Mouse (Mus musculus): ENCODE measurements around the gene Zfp704.
"Not testable (repeated sequence)": the region's sequence is repeated elsewhere in the genome, so short reads cannot be mapped to it uniquely, and the experiment has no call there.

Zfp704 gene

DNA sequence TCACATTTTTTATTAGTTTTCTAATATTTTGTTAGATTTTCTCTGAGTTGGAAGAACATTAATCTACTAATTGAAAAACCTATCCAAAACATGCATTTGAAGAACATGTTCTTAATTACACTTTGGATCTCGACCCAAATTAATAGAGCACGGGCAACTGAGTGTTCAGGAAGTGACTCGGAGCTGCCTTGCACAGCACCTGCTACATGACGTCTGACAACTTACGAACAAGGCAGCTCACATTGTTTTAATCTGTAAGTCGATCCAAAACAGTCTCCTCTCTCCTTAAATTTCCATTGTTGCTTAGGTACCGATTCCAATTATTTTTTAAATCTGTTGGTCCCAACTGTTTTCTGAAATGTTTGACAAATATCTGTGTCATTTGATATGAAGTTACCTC is 15.4 kb downstream of the Zfp704 start:
- DNase-seq: no peak

- DNase-seq: peak; percentile 40
These were observed 16.1 kb downstream of the Zfp704 start for GRCm38 (mm10) chr3:9593832-9594231.

- DNase-seq: no peak
These were observed 18.3 kb downstream of the Zfp704 start for GRCm38 (mm10) chr3:9591416-9592110.

GRCm38 (mm10) chr3:9588635-9589034 is 21.2 kb downstream of the Zfp704 start:
- DNase-seq: no peak

DNA sequence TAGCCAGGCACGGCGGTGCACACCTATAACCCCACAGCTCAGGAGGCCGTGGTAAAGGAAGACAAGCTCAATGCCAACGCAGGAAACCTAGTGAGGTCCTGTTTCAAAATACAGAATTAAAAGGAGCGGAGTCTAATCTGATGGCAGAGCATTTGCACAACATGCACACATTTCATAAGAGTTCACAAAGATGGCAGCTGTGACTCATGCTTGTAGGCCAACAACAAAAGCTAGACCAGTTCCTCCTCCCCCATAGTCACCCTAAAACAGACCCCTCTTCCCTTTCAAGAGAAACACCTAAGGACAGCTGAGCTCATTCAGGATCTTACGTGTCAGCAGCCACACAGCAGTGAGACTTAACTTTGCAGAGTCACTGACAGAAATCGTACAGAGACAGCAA is 22.6 kb downstream of the Zfp704 start:
- no peak for DNase-seq

GRCm38 (mm10) chr3:9583516-9583915 is 26.4 kb downstream of the Zfp704 start:
- DNase-seq: no peak

DNA sequence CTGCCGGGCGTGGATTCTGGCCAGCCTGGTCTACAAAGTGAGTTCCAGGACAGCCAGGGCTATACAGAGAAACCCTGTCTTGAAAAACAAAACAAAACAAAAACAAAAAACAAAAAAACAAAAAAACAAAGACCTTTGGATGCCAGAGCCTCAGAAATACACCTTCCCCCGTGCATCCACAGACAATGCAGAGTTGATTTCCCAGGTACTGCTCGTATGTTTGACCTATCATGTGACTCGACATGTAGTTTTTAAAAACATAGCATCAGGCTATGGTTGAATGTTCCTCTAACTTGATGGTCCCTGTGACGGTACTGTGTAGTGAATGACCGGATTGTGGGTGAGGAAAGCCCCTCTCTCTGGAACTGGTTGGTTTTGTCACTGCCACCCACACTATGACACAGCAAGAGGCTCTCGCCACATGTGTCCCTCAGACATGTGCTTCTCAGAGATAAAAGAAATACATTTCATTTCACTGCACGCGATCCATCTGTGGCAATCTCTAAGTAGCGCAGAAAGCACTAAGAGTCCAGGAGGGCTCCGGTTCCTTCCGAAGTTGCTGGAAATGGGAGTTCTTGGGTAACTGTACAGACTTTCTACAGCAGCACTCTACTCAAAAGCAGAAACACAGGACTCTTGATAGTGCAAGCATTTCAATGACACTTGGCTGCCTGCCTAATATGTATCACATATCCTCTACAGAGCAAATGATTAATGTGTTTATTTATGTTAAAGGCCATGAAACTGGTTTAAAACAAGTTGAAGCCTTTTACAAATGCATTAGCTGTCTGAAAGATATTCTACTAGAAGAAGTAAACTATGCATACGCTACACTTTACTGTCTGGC is 28.7 kb downstream of the Zfp704 start:
- DNase-seq: no peak

- DNase-seq: no peak
These were observed 29.8 kb downstream of the Zfp704 start for GRCm38 (mm10) chr3:9580102-9580501.

DNA sequence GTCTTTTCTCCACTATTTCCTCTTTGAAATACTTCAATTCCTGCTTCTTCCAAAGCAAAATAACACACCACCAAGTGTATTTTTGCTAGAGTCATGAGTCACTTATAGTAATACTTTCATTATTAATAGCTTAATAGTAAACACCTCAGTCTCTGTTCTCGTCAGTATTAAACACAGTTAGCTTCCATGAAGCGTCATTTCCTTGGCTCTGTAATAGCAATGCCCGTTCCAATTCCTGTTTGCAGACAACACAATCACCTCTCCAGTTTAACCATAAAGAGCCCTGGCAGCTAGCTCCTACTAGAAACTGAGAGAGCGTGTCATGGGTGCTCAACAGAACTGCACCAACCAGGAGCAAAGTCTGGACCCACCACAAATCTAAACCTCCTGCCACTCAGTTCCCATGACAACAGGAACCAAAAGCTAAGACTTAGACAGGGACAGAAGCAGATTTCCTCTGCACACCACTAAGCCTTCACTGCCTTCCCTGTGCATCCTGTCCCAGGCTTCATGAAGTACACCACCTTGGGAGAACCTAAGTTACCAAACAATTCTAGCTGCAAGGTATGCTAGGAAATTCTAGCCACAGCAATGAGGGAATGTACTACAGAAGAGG is 30.7 kb downstream of the Zfp704 start:
- DNase-seq: no peak

DNA sequence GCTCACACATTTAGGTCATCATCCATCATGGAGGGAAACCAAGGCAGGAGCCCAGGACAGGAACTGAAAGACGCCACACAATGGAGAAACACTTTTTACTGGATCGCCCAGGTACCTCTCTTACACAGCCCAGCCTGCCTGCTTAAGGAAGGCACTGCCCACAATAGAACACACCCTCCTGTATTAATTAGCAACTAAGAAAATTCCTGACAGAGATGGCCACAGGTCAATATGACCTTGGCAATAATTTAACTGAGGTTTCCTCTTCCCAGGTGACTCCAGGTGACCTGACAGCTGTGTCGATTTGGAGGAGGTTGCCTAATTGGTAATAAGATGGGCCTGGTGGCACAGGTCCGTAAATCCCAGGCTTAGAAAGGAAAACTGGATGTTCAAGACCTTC is 33.0 kb downstream of the Zfp704 start:
- peak; percentile 30 for DNase-seq

DNA sequence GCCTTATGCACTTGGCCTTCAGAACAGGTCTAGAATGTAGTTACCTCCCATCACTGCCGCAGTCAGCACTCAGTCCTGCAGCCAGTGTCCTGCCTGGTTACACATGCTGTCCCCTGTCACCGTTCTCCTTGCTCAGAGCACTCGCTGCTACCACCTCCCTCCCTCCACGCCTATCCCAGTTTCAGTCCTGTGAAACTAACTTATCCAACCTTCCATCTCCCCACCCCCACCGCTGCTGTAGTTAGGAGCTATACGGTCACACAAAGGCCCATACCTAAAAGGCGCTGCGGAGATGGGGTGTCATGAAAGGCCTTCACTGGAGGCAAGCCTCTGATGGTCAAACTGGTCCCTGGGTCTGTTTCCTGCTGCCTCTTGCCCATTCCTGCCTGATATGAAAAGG is 35.6 kb downstream of the Zfp704 start:
- no peak for DNase-seq

GRCm38 (mm10) chr3:9573581-9573980 is 36.3 kb downstream of the Zfp704 start:
- DNase-seq: peak; percentile 80

DNA sequence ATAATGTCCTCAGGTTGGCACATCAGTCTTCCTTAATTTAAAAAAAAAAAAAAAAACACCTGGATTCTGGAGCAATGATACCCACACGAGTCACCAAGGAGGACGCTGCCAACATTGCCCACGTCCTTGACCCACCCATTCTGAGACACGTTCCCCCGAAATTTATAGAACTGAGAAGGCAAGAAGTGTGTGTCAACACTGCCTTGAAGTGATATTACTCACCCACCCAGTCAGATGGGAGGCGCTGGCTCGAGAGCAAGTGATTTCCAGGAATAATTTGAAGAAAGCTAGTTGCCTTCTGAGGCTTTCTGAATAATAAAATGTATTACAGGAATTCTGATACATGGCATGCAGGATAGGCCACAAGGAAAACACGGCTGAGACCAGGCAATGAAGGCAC is 37.6 kb downstream of the Zfp704 start:
- no peak for DNase-seq

DNA sequence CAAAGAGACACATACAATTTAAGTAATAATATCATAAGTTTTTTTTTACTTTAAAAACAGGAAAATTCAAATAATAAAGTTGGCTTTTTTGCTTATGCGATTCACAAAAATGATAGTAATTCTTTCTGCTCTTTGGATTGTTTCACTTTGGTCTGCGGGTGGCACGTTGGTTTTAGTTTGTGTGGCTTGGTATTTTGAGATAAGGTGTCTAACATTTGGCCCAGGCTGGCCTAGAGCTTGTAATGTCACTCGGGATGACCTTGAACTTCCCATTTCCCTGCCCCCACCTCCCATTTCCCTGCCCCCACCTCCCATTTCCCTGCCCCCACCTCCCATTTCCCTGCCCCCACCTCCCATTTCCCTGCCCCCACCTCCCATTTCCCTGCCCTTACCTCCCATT is 39.1 kb downstream of the Zfp704 start:
- no peak for DNase-seq

- DNase-seq: not testable (repeated sequence)
These were observed 40.2 kb downstream of the Zfp704 start for GRCm38 (mm10) chr3:9569706-9570105.

DNA sequence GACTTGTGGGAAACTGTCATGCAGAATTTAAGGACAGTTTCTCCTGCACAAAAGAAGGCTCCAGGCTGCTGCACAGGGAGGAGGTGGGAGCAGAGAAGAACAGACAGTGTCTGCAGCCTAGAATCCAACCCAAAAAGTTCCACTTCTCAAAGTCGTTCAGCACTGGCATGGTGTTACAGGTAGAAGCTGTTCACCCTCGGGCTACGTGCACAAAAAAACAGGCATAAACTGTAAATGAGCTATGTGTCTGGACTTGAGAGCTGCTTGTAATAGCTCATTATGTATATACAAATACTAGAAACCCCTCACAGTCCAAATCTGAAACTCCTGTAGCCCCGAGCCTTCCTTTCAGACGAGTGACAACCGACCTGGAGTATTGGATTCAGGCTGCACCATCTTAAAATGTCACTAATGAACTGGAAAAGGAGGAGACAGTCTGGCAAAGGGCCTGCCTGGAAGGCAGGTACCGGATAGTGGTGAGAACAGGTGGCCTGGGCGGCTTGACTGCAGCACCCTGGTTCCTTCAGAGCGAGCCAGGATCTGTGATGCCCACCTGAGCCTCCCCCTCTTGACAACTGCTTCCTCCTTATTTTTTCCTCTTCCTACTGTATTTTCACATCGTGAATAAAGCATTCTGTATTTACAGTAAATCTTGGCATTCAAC is 41.2 kb downstream of the Zfp704 start:
- no peak for DNase-seq

DNA sequence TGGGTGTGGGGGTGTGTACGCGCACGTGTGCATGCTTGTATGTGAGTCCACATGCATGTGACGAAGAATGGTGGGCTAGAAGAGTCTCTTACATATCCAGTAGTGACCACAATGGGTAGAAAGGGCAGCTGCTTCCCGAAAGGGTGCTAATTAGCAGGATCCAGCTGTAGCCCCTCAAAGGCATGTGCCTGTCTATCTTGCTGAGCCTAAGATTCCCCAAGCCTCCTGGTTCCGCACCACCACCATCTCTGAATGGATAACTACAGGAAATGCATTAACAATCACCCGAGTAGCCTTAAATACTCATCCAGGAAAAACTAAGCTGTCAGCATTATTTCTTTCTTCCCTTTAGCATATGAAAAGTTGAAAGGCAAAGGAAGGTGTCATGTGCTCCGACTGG is 41.9 kb downstream of the Zfp704 start:
- no peak for DNase-seq

- DNase-seq: no peak
These were observed 43.1 kb downstream of the Zfp704 start for GRCm38 (mm10) chr3:9566831-9567230.

DNA sequence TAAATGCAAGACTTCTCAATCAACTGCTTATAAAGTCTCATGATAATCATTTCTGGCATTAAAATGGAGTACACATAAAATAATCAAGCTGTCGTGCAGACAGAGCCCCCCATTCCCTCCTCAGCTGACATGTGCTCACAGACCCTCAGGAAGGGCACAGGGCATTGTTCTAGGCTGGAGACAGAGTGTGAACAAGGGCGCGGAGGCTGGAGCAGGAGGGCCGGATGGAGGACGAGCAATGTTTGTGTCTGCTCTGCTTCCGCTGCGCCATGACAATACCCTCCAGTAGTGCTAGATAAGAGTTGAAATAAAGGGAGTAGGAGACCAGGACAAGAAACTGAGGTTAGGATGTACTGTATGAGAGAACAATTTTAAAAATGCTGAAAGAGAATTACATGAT is 46.3 kb downstream of the Zfp704 start:
- no peak for DNase-seq

DNA sequence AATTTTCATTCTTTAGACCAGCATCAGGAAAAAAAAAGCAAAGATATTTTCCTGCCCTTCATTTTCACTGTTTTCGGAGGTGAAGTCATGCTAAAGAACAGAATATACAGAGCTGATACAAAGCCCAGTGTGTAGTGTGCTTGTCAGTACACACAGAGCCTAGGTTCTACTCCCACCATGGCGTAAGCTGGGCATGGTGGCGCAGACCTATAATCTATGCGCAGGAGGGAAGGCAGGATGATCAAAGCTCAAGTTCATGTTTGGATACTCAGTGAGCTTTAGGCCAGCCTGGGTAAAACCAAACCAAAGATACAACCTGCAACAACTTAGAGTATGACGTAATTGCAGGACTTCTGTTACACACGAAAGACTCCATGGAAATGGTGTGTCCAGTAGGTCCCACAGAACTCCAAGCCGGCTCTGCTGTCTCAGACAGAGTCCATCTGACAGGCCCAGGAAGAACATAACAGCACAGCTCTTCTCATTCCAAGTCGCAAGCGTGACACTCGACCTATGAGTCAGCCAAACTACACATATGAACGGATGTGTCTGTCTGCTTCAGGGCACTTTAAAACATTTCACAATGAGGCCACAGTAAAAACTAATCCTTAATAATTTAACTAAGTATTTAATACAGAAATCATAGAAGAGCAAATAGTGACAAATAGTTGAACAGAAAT is 47.1 kb downstream of the Zfp704 start:
- peak; percentile 27 for DNase-seq

GRCm38 (mm10) chr3:9557778-9558560 is 51.9 kb downstream of the Zfp704 start:
- DNase-seq: no peak

GRCm38 (mm10) chr3:9556137-9556536 is 53.7 kb downstream of the Zfp704 start:
- no peak for DNase-seq
